In genomic region chr4:32932056-32932455, GRCm38 (mm10) we compare ENCODE assay signal across 13 mouse cellular contexts. TPM values are rescaled to one million over a fixed set of nuclear protein-coding genes. Genes with fewer than 3 reads are reported as not detected.
A peak's percentile ranks its signal among the peaks of the same experiment; 100 is the strongest.
DNase-seq lines count a peak whose midpoint lies in the region; ATAC-seq and TF ChIP-seq lines count a peak whose summit lies in the region.
"Had no signal": no experiment of that assay in that cellular context is flagged by ENCODE, and none has a peak within 500 bp of the region (broad histone marks: within the 10 kb centered on the region; RNA-seq: fewer than 3 reads in every experiment).

No protein-coding gene starts in this region.

- H3K36me3 ChIP-seq in heart, embryonic 11.5 days (ENCODE audit: control insufficient read depth, insufficient read depth, low read length) = no peaks in the 10 kb centered on the region
- H3K36me3 ChIP-seq in testis, adult 2 months (ENCODE audit: control insufficient read depth, insufficient read depth, low read length) = no peaks in the 10 kb centered on the region
- H3K36me3 ChIP-seq in hindbrain, postnatal 0 days (ENCODE audit: insufficient read depth, low read length) = no peaks in the 10 kb centered on the region
- H3K36me3 ChIP-seq: midbrain, embryonic 13.5 days; stomach, embryonic 15.5 days had no signal

- H3K9ac ChIP-seq in heart, embryonic 11.5 days (ENCODE audit: low read depth, low read length) = no peak overlapping the region
- H3K9ac ChIP-seq in hindbrain, postnatal 0 days (replicated peaks; ENCODE audit: low read length) = no peak overlapping the region
- H3K9ac ChIP-seq: midbrain, embryonic 13.5 days; stomach, embryonic 15.5 days had no signal

- TF ChIP-seq CTCF in testis, adult 2 months (IDR thresholded peaks at IDR 0.05; ENCODE audit: control insufficient read depth, insufficient read depth, insufficient replicate concordance, low read depth, low read length) = no peak
- no peak for TF ChIP-seq CTCF in hindbrain, postnatal 0 days (IDR thresholded peaks at IDR 0.05; ENCODE audit: low read depth)

- no peak for ATAC-seq in heart, embryonic 11.5 days (replicated peaks; ENCODE audit: insufficient number of reproducible peaks, low FRiP score, low TSS enrichment)
- ATAC-seq in hindbrain, postnatal 0 days = 0 out of 2 replicates have a peak, but pooled peaks have one; percentile 29
- ATAC-seq: forebrain, embryonic 16.5 days; midbrain, embryonic 13.5 days had no signal

- 55% methylated on average over 9 of the region's 9 CpGs for whole genome bisulfite sequencing in heart, embryonic 11.5 days (ENCODE audit: insufficient replicate concordance)
- 48% methylated on average over 9 of the region's 9 CpGs for WGBS in hindbrain, postnatal 0 days

- DNase-seq in heart, adult 18-20 months = no peak
- no peak for DNase-seq in testis, postnatal 14 days (ENCODE audit: low spot score)
- no peak for DNase-seq in hindbrain, postnatal 0 days (ENCODE audit: low spot score)
- DNase-seq in thymus, postnatal 36 days = peak; percentile 27 to 51
- DNase-seq in gastrocnemius, postnatal 4 days (ENCODE audit: low spot score in 2 of 2) = no peak
- DNase-seq in cerebellum, adult 8-10 months = no peak
- DNase-seq: cerebellum, postnatal 10 days; right cerebral cortex, adult 18-20 months had no signal

- H3K27ac ChIP-seq in heart, embryonic 11.5 days (ENCODE audit: low read depth, low read length) = no peak overlapping the region
- no peak overlapping the region for H3K27ac ChIP-seq in testis, adult 2 months (ENCODE audit: control insufficient read depth, insufficient read depth, low read depth, low read length)
- no peak overlapping the region for H3K27ac ChIP-seq in hindbrain, postnatal 0 days
- H3K27ac ChIP-seq: midbrain, embryonic 13.5 days; stomach, embryonic 15.5 days had no signal

- H3K4me1 ChIP-seq in heart, embryonic 11.5 days (ENCODE audit: control insufficient read depth, insufficient read depth, low read length) = peaks cover 2% of the 10 kb centered on the region; the same call in 1 of the 2 replicates
- peaks cover 2% of the 10 kb centered on the region; the same call in 1 of the 2 replicates for H3K4me1 ChIP-seq in testis, adult 2 months (ENCODE audit: control insufficient read depth, insufficient read depth, low read length)
- no peaks in the 10 kb centered on the region for H3K4me1 ChIP-seq in hindbrain, postnatal 0 days (ENCODE audit: insufficient read depth, low read length)
- H3K4me1 ChIP-seq: stomach, embryonic 15.5 days had no signal

- TF ChIP-seq POLR2A in testis, adult 2 months (IDR thresholded peaks at IDR 0.05; ENCODE audit: control insufficient read depth, low read depth, low read length) = no peak

- no peaks in the 10 kb centered on the region for H3K27me3 ChIP-seq in heart, embryonic 11.5 days (ENCODE audit: control insufficient read depth, insufficient read depth, low read length)
- no peaks in the 10 kb centered on the region for H3K27me3 ChIP-seq in testis, adult 2 months (ENCODE audit: control insufficient read depth, insufficient read depth, low read length)
- no peaks in the 10 kb centered on the region for H3K27me3 ChIP-seq in hindbrain, postnatal 0 days (ENCODE audit: insufficient read depth, low read length)
- H3K27me3 ChIP-seq: midbrain, embryonic 13.5 days; stomach, embryonic 15.5 days had no signal

- no peaks in the 10 kb centered on the region for H3K9me3 ChIP-seq in heart, embryonic 11.5 days (replicated peaks; ENCODE audit: control insufficient read depth, low read length)
- no peaks in the 10 kb centered on the region for H3K9me3 ChIP-seq in hindbrain, postnatal 0 days (ENCODE audit: low read length)
- H3K9me3 ChIP-seq: midbrain, embryonic 13.5 days; stomach, embryonic 15.5 days had no signal

- peak overlapping the region; percentile 11; the same call in 1 of the 2 replicates for H3K4me2 ChIP-seq in heart, embryonic 11.5 days
- H3K4me2 ChIP-seq in hindbrain, postnatal 0 days (ENCODE audit: low read depth, low read length) = no peak overlapping the region
- H3K4me2 ChIP-seq: midbrain, embryonic 13.5 days; stomach, embryonic 15.5 days had no signal

- H3K4me3 ChIP-seq in heart, embryonic 11.5 days (ENCODE audit: low read depth, low read length) = no peak overlapping the region
- H3K4me3 ChIP-seq in testis, adult 2 months (ENCODE audit: control insufficient read depth, low read depth, low read length) = 0 out of 2 replicates have a peak overlapping the region, but pooled peaks have one; percentile 4
- no peak overlapping the region for H3K4me3 ChIP-seq in hindbrain, postnatal 0 days (ENCODE audit: low read length)
- H3K4me3 ChIP-seq: midbrain, embryonic 13.5 days; stomach, embryonic 15.5 days had no signal

RNA-seq across cellular contexts. Expression of gene Ankrd6, which starts 18.6 kb away (rescaled TPM):
- 5.4 and 7.1 TPM in 2 replicates for polyA plus RNA-seq in heart, embryonic 11.5 days (2014; fragmentation: Nextera tagmentation; extraction: Ambion mirVana)
- total RNA-seq in heart, adult 18-20 months (2021) = 1 to 10 TPM; 4.8 to 5.9 TPM
- polyA plus RNA-seq in testis, adult 2 months (2012; rRNA removed) = 0.51 and 0.54 TPM in 2 replicates
- total RNA-seq in hindbrain, postnatal 0 days (2014; rRNA removed) = 26.5 and 32.3 TPM in 2 replicates
- 17.3 and 18.3 TPM in 2 replicates for polyA plus RNA-seq in hindbrain, postnatal 0 days (2015; fragmentation: Nextera tagmentation; extraction: Ambion mirVana)
- total RNA-seq in gastrocnemius, postnatal 4 days (2021) = 1 to 10 TPM; 4.3 to 5.8 TPM

RNA-seq across cellular contexts. Expression of gene Rragd, which starts 50.8 kb away (rescaled TPM):
- 47.8 and 54.1 TPM in 2 replicates for polyA plus RNA-seq in heart, embryonic 11.5 days (2014; fragmentation: Nextera tagmentation; extraction: Ambion mirVana)
- total RNA-seq in heart, adult 18-20 months (2021) = 100 to 1,000 TPM in 1 of 2 experiments, 10 to 100 TPM in 1; 95.4 to 110 TPM
- 1.6 and 2.6 TPM in 2 replicates for polyA plus RNA-seq in testis, adult 2 months (2012; rRNA removed)
- total RNA-seq in hindbrain, postnatal 0 days (2014; rRNA removed) = 37.1 and 37.5 TPM in 2 replicates
- polyA plus RNA-seq in hindbrain, postnatal 0 days (2015; fragmentation: Nextera tagmentation; extraction: Ambion mirVana) = 26.1 and 29.3 TPM in 2 replicates
- total RNA-seq in gastrocnemius, postnatal 4 days (2021) = 10 to 100 TPM; 84.8 to 85.5 TPM

Comparison
In these comparisons a context has a peak if more than half of its experiments do, and no peak if none do; other contexts are left out.
1. DNase-seq: peak in thymus, postnatal 36 days (2 of 2); none in heart, adult 18-20 months (0 of 2), testis, postnatal 14 days (single experiment), hindbrain, postnatal 0 days (single experiment), gastrocnemius, postnatal 4 days (0 of 2) and cerebellum, adult 8-10 months (single experiment).